13 mouse cellular contexts compared by ENCODE assay signal in the genomic region with DNA sequence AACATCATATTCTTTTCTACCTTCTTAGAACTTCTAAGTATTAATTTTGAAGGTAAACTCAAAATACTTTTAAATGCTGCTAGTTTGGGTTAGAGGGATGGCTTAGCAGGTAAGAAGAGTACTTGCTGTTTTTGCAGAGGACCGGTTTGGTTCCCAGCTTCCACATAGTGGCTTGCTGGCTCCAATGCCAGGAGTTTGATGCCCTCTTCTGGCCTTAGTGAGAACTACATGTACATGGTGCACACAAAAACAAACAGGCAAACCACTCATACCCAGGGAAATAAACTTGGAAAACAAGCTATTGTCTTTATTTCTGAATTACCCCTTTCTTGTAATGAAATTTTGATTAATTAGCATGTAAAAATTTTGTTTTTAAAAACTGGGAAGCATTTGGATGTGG. TPM values are rescaled to one million over a fixed set of nuclear protein-coding genes. Genes with fewer than 3 reads are reported as not detected.
DNase-seq lines count a peak whose midpoint lies in the region; ATAC-seq and TF ChIP-seq lines count a peak whose summit lies in the region.
"Had no signal": no experiment of that assay in that cellular context is flagged by ENCODE, and none has a peak within 500 bp of the region (broad histone marks: within the 10 kb centered on the region; RNA-seq: fewer than 3 reads in every experiment).

No protein-coding gene starts in this region.

- ATAC-seq in forebrain, postnatal 0 days, result no peak
- ATAC-seq in forebrain, embryonic 13.5 days, result no peak
- no peak for ATAC-seq in forebrain, embryonic 12.5 days (ENCODE audit: low FRiP score)

- WGBS in forebrain, postnatal 0 days, result 71% methylated on average over 1 of the region's 1 CpGs
- WGBS in forebrain, embryonic 13.5 days, result 61% methylated on average over 1 of the region's 1 CpGs
- WGBS in forebrain, embryonic 12.5 days, result 56% methylated on average over 1 of the region's 1 CpGs
- WGBS in midbrain, embryonic 10.5 days, result 59% methylated on average over 1 of the region's 1 CpGs

- DNase-seq in forebrain, postnatal 0 days, result no peak
- peak; percentile 24 for DNase-seq in retina, postnatal 1 day
- no peak for DNase-seq in retina, embryonic 14.5 days (ENCODE audit: low spot score)
- DNase-seq in forelimb bud, embryonic 11.5 days (ENCODE audit: low read depth, low spot score), result peak; percentile 26
- DNase-seq in thymus, postnatal 25 days, result peak; percentile 44
- no peak for DNase-seq in midbrain, embryonic 10.5 days (ENCODE audit: low spot score)
- DNase-seq: cerebellum, postnatal 36 days; gastrocnemius, postnatal 36 days had no signal

- peak; percentile 44; the same call in 1 of the 2 replicates for TF ChIP-seq CTCF in forebrain, postnatal 0 days (IDR thresholded peaks at IDR 0.05; ENCODE audit: low read depth)

- no peak overlapping the region for H3K4me2 ChIP-seq in forebrain, postnatal 0 days (ENCODE audit: low read depth)
- no peak overlapping the region for H3K4me2 ChIP-seq in forebrain, embryonic 13.5 days
- H3K4me2 ChIP-seq in forebrain, embryonic 12.5 days, result no peak overlapping the region
- H3K4me2 ChIP-seq: kidney, embryonic 15.5 days; liver, embryonic 15.5 days had no signal

- no peaks in the 10 kb centered on the region for H3K9me3 ChIP-seq in forebrain, postnatal 0 days (ENCODE audit: low read length)
- H3K9me3 ChIP-seq in forebrain, embryonic 13.5 days (replicated peaks), result 0 out of 2 replicates have a peak, but pooled peaks cover 3% of the 10 kb centered on the region
- H3K9me3 ChIP-seq in forebrain, embryonic 12.5 days, result no peaks in the 10 kb centered on the region
- H3K9me3 ChIP-seq in midbrain, embryonic 10.5 days (replicated peaks), result peaks cover 7% of the 10 kb centered on the region; the same call in 1 of the 2 replicates
- H3K9me3 ChIP-seq: kidney, embryonic 15.5 days; liver, embryonic 15.5 days had no signal

- no peaks in the 10 kb centered on the region for H3K27me3 ChIP-seq in forebrain, postnatal 0 days (ENCODE audit: insufficient read depth, low read length)
- no peaks in the 10 kb centered on the region for H3K27me3 ChIP-seq in forebrain, embryonic 13.5 days
- no peaks in the 10 kb centered on the region for H3K27me3 ChIP-seq in forebrain, embryonic 12.5 days
- no peaks in the 10 kb centered on the region for H3K27me3 ChIP-seq in midbrain, embryonic 10.5 days (ENCODE audit: low read depth, poor library complexity, severe bottlenecking)
- H3K27me3 ChIP-seq: kidney, embryonic 15.5 days; liver, embryonic 15.5 days had no signal

- H3K27ac ChIP-seq in forebrain, postnatal 0 days (ENCODE audit: low read depth, low read length), result no peak overlapping the region
- no peak overlapping the region for H3K27ac ChIP-seq in forebrain, embryonic 13.5 days
- no peak overlapping the region for H3K27ac ChIP-seq in forebrain, embryonic 12.5 days
- H3K27ac ChIP-seq in midbrain, embryonic 10.5 days (replicated peaks), result no peak overlapping the region
- H3K27ac ChIP-seq: kidney, embryonic 15.5 days; liver, embryonic 15.5 days had no signal

- no peaks in the 10 kb centered on the region for H3K4me1 ChIP-seq in forebrain, postnatal 0 days (ENCODE audit: insufficient read depth)
- H3K4me1 ChIP-seq in forebrain, embryonic 13.5 days, result no peaks in the 10 kb centered on the region
- peaks cover 3% of the 10 kb centered on the region; the same call in 1 of the 2 replicates for H3K4me1 ChIP-seq in forebrain, embryonic 12.5 days
- no peaks in the 10 kb centered on the region for H3K4me1 ChIP-seq in midbrain, embryonic 10.5 days

- H3K4me3 ChIP-seq in forebrain, postnatal 0 days (ENCODE audit: low read depth, low read length), result no peak overlapping the region
- no peak overlapping the region for H3K4me3 ChIP-seq in forebrain, embryonic 13.5 days
- H3K4me3 ChIP-seq in forebrain, embryonic 12.5 days (replicated peaks), result no peak overlapping the region
- no peak overlapping the region for H3K4me3 ChIP-seq in midbrain, embryonic 10.5 days
- H3K4me3 ChIP-seq: kidney, embryonic 15.5 days; liver, embryonic 15.5 days had no signal

- no peak overlapping the region for H3K9ac ChIP-seq in forebrain, postnatal 0 days
- H3K9ac ChIP-seq in forebrain, embryonic 13.5 days, result no peak overlapping the region
- H3K9ac ChIP-seq in forebrain, embryonic 12.5 days, result no peak overlapping the region
- H3K9ac ChIP-seq: kidney, embryonic 15.5 days; liver, embryonic 15.5 days had no signal

- H3K36me3 ChIP-seq in forebrain, postnatal 0 days (ENCODE audit: insufficient read depth), result peaks cover 10% of the 10 kb centered on the region; the same call in 1 of the 2 replicates
- peaks cover 44% of the 10 kb centered on the region for H3K36me3 ChIP-seq in forebrain, embryonic 13.5 days (ENCODE audit: poor library complexity, severe bottlenecking)
- H3K36me3 ChIP-seq in forebrain, embryonic 12.5 days (replicated peaks), result peaks cover 44% of the 10 kb centered on the region
- H3K36me3 ChIP-seq in midbrain, embryonic 10.5 days, result peaks cover 87% of the 10 kb centered on the region

RNA-seq across cellular contexts. Expression of a gene that starts 15.5 kb away (rescaled TPM):
- total RNA-seq in forebrain, postnatal 0 days (2014; rRNA removed), result 77.8 and 79.0 TPM in 2 replicates
- polyA plus RNA-seq in forebrain, postnatal 0 days (2015; fragmentation: Nextera tagmentation; extraction: Ambion mirVana), result 22.6 and 28.1 TPM in 2 replicates
- 73.6 and 73.8 TPM in 2 replicates for polyA plus RNA-seq in forebrain, embryonic 13.5 days (2015; fragmentation: Nextera tagmentation; extraction: Ambion mirVana)
- 88.3 and 94.6 TPM in 2 replicates for polyA plus RNA-seq in forebrain, embryonic 12.5 days (2016; fragmentation: Nextera tagmentation; extraction: Ambion mirVana)
- 80.3 and 82.0 TPM in 2 replicates for polyA plus RNA-seq in midbrain, embryonic 10.5 days (2016; fragmentation: Nextera tagmentation; extraction: Ambion mirVana)

RNA-seq across cellular contexts. Expression of a gene that starts 42.3 kb away (rescaled TPM):
- total RNA-seq in forebrain, postnatal 0 days (2014; rRNA removed), result not detected in 2 replicates
- polyA plus RNA-seq in forebrain, postnatal 0 days (2015; fragmentation: Nextera tagmentation; extraction: Ambion mirVana), result not detected in 2 replicates
- polyA plus RNA-seq in forebrain, embryonic 13.5 days (2015; fragmentation: Nextera tagmentation; extraction: Ambion mirVana), result not detected in 2 replicates
- not detected in 2 replicates for polyA plus RNA-seq in forebrain, embryonic 12.5 days (2016; fragmentation: Nextera tagmentation; extraction: Ambion mirVana)
- not detected in 2 replicates for polyA plus RNA-seq in midbrain, embryonic 10.5 days (2016; fragmentation: Nextera tagmentation; extraction: Ambion mirVana)
- total RNA-seq: gastrocnemius, postnatal 36 days had no signal
- polyA plus RNA-seq: kidney, embryonic 15.5 days; liver, embryonic 15.5 days; neural tube, embryonic 14.5 days had no signal

Comparison
In these comparisons a context has a peak if more than half of its experiments do, and no peak if none do; other contexts are left out.
1. DNase-seq: peak in retina, postnatal 1 day (single experiment), forelimb bud, embryonic 11.5 days (single experiment) and thymus, postnatal 25 days (single experiment); none in forebrain, postnatal 0 days (single experiment), retina, embryonic 14.5 days (single experiment) and midbrain, embryonic 10.5 days (single experiment).